Mouse (Mus musculus) stomach, embryonic 14.5 days (tissue): ENCODE measurements around the gene Gpr156. TPM values are rescaled to one million over a fixed set of nuclear protein-coding genes. Genes with fewer than 3 reads are reported as not detected.

Experiments
- ATAC-seq: fragments of 200-750 bp; cut with Nextera tagmentation; 2 replicates; pipeline ENCODE4 v1.8.0; 2017; ENCODE audit warnings: low read depth, moderate TSS enrichment; ENCODE audit not compliant: insufficient number of reproducible peaks, insufficient read depth, low FRiP score
- H3K27ac ChIP-seq: fragments of 300-500 bp; sonication (generic); 2 replicates; pipeline ENCODE4 v1.5.1; 2014; ENCODE audit warnings: mild to moderate bottlenecking, low read length, moderate library complexity, mixed read lengths
- H3K27me3 ChIP-seq: fragments of 300-500 bp; sonication (generic); 2 replicates; pipeline ENCODE4 v1.6.1; 2014; ENCODE audit warnings: low read length, control low read depth, mixed read lengths; ENCODE audit not compliant: control insufficient read depth, insufficient read depth
- H3K36me3 ChIP-seq: fragments of 300-500 bp; sonication (generic); 2 replicates; pipeline ENCODE4 v1.6.1; 2014; ENCODE audit warnings: mild to moderate bottlenecking, control low read depth, low read length, moderate library complexity, mixed read lengths; ENCODE audit not compliant: control insufficient read depth, insufficient read depth
- H3K4me1 ChIP-seq: fragments of 300-500 bp; sonication (generic); 2 replicates; pipeline ENCODE4 v1.6.1; 2014; ENCODE audit warnings: low read length, control low read depth, mixed read lengths; ENCODE audit not compliant: control insufficient read depth, insufficient read depth
- H3K4me2 ChIP-seq: fragments of 300-500 bp; sonication (generic); replicated peaks from 2 replicates; pipeline ENCODE4 v1.6.1; 2014; ENCODE audit warnings: low read depth, low read length, control low read depth
- H3K4me3 ChIP-seq: fragments of 300-500 bp; sonication (generic); 2 replicates; pipeline ENCODE4 v1.5.1; 2014; ENCODE audit warnings: low read depth, low read length, control low read depth
- H3K9ac ChIP-seq: fragments of 300-500 bp; sonication (generic); replicated peaks from 2 replicates; pipeline ENCODE4 v1.6.1; 2014; ENCODE audit warnings: low read depth, mild to moderate bottlenecking, control low read depth, low read length, moderate library complexity, mixed read lengths
- H3K9me3 ChIP-seq: fragments of 300-500 bp; sonication (generic); 2 replicates; pipeline ENCODE4 v1.6.1; 2016; ENCODE audit warnings: low read depth, low read length, control low read depth; ENCODE audit not compliant: control insufficient read depth
- WGBS: fragments of 180-500 bp; shearing (Covaris S2); extraction: QIAGEN DNeasy Blood & Tissue Kit; methylation state at CpG from one replicate; pipeline ENCODE4 v1.1.7; 2014; 5-methylcytosine and 5-hydroxymethylcytosine counted together
- polyA plus RNA-seq: library from polyadenylated mRNA; unstranded; fragments of >200 nt; fragmentation: Nextera tagmentation; extraction: Ambion mirVana; gene quantifications from 2 replicates; pipeline ENCODE4 v1.2.1, GENCODE M21; 2014

Gpr156 gene
- polyA plus RNA-seq, 1 experiment from 2014 or later: 0.39 TPM

GRCm38 (mm10) chr16:37997771-37998170 is 81.5 kb downstream of the Gpr156 start:
- 41% methylated on average over 4 of the region's 4 CpGs for WGBS
- no peak overlapping the region for H3K9ac ChIP-seq

GRCm38 (mm10) chr16:37999762-38000161 is 83.5 kb downstream of the Gpr156 start:
- Histone ChIP-seq H3K27ac (no peak overlapping the region), H3K4me1 (0 out of 2 replicates have a peak, but pooled peaks cover 2% of the 10 kb centered on the region), H3K27me3 (no peaks in the 10 kb centered on the region), H3K36me3 (no peaks in the 10 kb centered on the region), H3K4me2 (no peak overlapping the region), H3K9me3 (no peaks in the 10 kb centered on the region), H3K9ac (no peak overlapping the region), H3K4me3 (no peak overlapping the region)
- WGBS: 88% methylated on average over 1 of the region's 1 CpGs
- ATAC-seq: no peak

More at GRCm38 (mm10) chr16:37997771-37998170, 81.5 kb downstream of the Gpr156 start:
- Histone ChIP-seq H3K27ac (no peak overlapping the region), H3K4me1 (peaks cover 5% of the 10 kb centered on the region; the same call in 1 of the 2 replicates), H3K27me3 (no peaks in the 10 kb centered on the region), H3K9me3 (no peaks in the 10 kb centered on the region), H3K36me3 (no peaks in the 10 kb centered on the region), H3K4me2 (no peak overlapping the region), H3K4me3 (no peak overlapping the region)
- no peak for ATAC-seq

GRCm38 (mm10) chr16:38000178-38000577 is 83.9 kb downstream of the Gpr156 start:
- H3K4me1 ChIP-seq: no peaks in the 10 kb centered on the region
- no peak overlapping the region for H3K4me2 ChIP-seq
- no peaks in the 10 kb centered on the region for H3K36me3 ChIP-seq
- no peaks in the 10 kb centered on the region for H3K9me3 ChIP-seq
- WGBS: 72% methylated on average over 7 of the region's 7 CpGs
- no peaks in the 10 kb centered on the region for H3K27me3 ChIP-seq
- ATAC-seq: no peak
- H3K4me3 ChIP-seq: no peak overlapping the region
- no peak overlapping the region for H3K9ac ChIP-seq
- H3K27ac ChIP-seq: no peak overlapping the region

GRCm38 (mm10) chr16:38001766-38002165 is 85.5 kb downstream of the Gpr156 start:
- no peaks in the 10 kb centered on the region for H3K36me3 ChIP-seq
- H3K9me3 ChIP-seq: no peaks in the 10 kb centered on the region
- H3K4me3 ChIP-seq: no peak overlapping the region
- no peaks in the 10 kb centered on the region for H3K4me1 ChIP-seq
- no peaks in the 10 kb centered on the region for H3K27me3 ChIP-seq
- WGBS: 48% methylated on average over 2 of the region's 2 CpGs
- H3K27ac ChIP-seq: no peak overlapping the region
- no peak overlapping the region for H3K9ac ChIP-seq
- no peak for ATAC-seq
- H3K4me2 ChIP-seq: no peak overlapping the region

GRCm38 (mm10) chr16:38002485-38002884 is 86.2 kb downstream of the Gpr156 start:
- Histone ChIP-seq H3K9ac (no peak overlapping the region), H3K4me3 (no peak overlapping the region), H3K4me2 (no peak overlapping the region), H3K4me1 (no peaks in the 10 kb centered on the region), H3K36me3 (no peaks in the 10 kb centered on the region), H3K27me3 (no peaks in the 10 kb centered on the region), H3K9me3 (no peaks in the 10 kb centered on the region), H3K27ac (no peak overlapping the region)
- ATAC-seq: no peak
- 77% methylated on average over 3 of the region's 3 CpGs for WGBS

- H3K9me3 ChIP-seq: no peaks in the 10 kb centered on the region
- H3K4me1 ChIP-seq: no peaks in the 10 kb centered on the region
- H3K9ac ChIP-seq: no peak overlapping the region
- WGBS: 86% methylated on average over 17 of the region's 17 CpGs
- no peak overlapping the region for H3K4me2 ChIP-seq
- no peak for ATAC-seq
- H3K4me3 ChIP-seq: no peak overlapping the region
- no peaks in the 10 kb centered on the region for H3K27me3 ChIP-seq
- H3K27ac ChIP-seq: no peak overlapping the region
- no peaks in the 10 kb centered on the region for H3K36me3 ChIP-seq
Observed at GRCm38 (mm10) chr16:38004486-38005020, 88.3 kb downstream of the Gpr156 start.

- Histone ChIP-seq H3K27me3 (no peaks in the 10 kb centered on the region), H3K4me2 (no peak overlapping the region), H3K27ac (no peak overlapping the region), H3K9me3 (no peaks in the 10 kb centered on the region), H3K36me3 (no peaks in the 10 kb centered on the region), H3K9ac (no peak overlapping the region), H3K4me3 (no peak overlapping the region), H3K4me1 (no peaks in the 10 kb centered on the region)
- no peak for ATAC-seq
- WGBS: 85% methylated on average over 10 of the region's 10 CpGs
Observed at GRCm38 (mm10) chr16:38005471-38005870, 89.2 kb downstream of the Gpr156 start.

- Histone ChIP-seq H3K4me3 (no peak overlapping the region), H3K4me2 (no peak overlapping the region), H3K27ac (no peak overlapping the region), H3K4me1 (no peaks in the 10 kb centered on the region), H3K9ac (no peak overlapping the region), H3K9me3 (no peaks in the 10 kb centered on the region), H3K36me3 (no peaks in the 10 kb centered on the region), H3K27me3 (no peaks in the 10 kb centered on the region)
- 78% methylated on average over 5 of the region's 5 CpGs for WGBS
- no peak for ATAC-seq
Observed at GRCm38 (mm10) chr16:38008371-38008770, 92.1 kb downstream of the Gpr156 start.
